Mouse (Mus musculus): ENCODE data around the gene Laptm5.

The Laptm5 gene

DNA sequence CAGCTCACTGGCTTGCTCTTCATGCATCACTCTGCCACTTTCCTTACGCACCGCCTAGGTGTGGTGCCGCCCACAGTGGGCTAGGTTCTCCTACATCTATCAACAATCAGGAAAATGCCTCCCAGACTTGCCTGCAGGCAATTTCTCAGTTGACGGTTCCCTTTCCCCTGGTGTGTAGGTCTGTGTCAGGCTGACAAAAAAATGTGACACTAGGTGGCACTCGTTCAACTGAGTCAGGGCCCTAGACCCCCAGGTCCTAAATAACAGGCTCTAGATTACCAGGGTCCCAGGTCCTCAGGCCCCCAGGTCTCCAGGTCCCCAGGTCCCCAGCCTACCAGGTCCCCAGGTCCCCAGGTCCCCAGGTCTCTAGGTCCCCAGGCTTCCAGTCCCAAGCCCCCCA is 19.2 kb upstream of the Laptm5 start:
- in situ Hi-C loops (cut with MboI; ENCODE audit: low pct_unique_long_range_greater_than_20kb in 1 of 2, low sequenced_read_pairs in 2 of 2, unreplicated experiment in 1 of 2), result no loop called here

DNA sequence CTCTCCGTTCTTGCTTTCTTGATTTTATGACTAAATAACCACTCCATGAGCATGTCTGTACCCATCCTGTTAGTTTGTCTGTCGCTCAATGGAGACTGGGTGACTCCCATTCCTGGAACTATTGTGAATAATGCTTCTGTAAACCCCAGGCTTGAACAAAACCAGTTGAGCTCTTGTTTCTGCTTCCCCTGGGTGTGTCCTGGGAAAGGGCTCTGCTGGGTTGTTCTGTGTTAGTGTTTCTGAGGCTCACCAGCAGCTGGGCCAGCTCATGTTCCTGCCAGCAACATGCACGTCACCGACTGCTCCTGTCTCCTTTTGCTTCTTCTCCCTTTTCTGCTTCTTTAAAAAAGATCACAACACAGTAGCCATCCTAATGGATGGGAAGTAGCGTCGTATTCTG is 17.2 kb upstream of the Laptm5 start:
- in situ Hi-C loops (cut with MboI; ENCODE audit: low pct_unique_long_range_greater_than_20kb in 1 of 2, low sequenced_read_pairs in 2 of 2, unreplicated experiment in 1 of 2), result no loop called here

DNA sequence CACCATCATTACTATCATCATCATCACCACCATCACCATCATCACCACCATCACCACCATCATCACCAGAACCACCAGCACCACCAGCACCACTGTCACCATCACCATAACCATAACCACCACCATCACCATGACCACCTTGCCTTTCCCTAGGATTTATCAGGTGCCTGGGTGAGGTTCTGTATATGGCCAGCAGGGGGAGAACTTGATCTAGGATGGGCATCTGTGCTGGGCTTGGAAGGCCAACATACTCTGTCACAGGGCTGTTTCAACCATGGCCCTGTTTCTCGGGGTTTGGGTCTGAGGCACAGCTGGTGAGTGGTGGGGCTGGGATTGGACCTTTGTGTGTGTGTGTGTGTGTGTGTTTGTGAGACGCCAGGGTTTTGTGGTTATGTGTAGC is 16.6 kb upstream of the Laptm5 start:
- in situ Hi-C loops (cut with MboI; ENCODE audit: low pct_unique_long_range_greater_than_20kb in 1 of 2, low sequenced_read_pairs in 2 of 2, unreplicated experiment in 1 of 2), result no loop called here

DNA sequence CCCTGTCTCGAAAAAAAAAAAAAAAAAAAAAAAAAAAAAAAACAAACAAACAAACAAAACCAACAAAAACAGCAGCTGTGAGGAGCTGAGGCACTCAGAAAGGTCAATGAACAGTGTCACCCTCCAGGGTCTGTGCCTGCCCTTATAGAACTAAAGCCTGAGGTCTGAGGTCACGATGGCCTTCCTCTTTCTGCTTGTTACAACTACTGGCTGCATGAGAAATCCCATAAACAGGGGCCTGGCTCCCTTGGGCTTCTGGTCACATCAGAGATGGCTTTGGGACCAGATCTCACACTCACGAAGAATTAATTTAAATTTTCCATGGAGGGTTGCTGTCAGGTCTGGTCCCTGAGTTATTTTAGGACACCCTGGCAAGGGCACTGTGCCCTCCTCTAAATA is 13.5 kb upstream of the Laptm5 start:
- in situ Hi-C loops (cut with MboI; ENCODE audit: low pct_unique_long_range_greater_than_20kb in 1 of 2, low sequenced_read_pairs in 2 of 2, unreplicated experiment in 1 of 2), result no loop called here

DNA sequence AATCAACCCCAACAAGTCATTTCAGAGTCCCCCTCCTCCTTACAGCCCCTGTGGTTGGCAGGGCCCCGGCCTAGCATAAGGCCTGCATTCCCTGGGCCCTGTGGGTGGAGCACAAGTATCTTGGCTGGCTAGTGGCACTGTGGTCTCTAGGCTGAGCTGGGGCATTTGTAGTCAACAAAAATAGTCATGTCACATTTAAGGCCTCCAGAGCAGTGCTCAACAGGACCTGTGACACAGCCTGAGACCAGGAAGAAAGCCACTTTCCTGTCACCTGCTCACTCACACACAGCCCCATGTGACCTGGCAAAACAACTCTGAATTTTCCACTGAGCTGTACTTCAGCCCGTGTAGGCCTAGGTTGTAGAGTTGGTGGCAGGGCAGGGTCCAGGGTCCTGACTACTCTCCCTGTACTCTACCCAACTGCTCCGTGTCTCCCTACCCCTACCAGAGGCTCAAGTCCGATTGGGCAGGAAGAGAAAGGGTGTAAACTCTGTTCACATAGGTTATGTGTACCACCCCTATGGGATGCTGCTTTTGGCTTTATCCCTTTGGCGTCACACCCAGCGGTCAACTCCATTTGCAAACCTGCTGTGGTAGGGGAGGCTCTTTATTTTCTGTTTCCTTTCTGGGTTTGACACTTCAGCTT is 13.0 kb upstream of the Laptm5 start:
- in situ Hi-C loops (cut with MboI; ENCODE audit: low pct_unique_long_range_greater_than_20kb in 1 of 2, low sequenced_read_pairs in 2 of 2, unreplicated experiment in 1 of 2), result loop anchor here (5.0 kb wide), 2 partner anchors 42 to 47 kb away; partner anchors contain the start of gene Matn1 (in 1 of the 2)

DNA sequence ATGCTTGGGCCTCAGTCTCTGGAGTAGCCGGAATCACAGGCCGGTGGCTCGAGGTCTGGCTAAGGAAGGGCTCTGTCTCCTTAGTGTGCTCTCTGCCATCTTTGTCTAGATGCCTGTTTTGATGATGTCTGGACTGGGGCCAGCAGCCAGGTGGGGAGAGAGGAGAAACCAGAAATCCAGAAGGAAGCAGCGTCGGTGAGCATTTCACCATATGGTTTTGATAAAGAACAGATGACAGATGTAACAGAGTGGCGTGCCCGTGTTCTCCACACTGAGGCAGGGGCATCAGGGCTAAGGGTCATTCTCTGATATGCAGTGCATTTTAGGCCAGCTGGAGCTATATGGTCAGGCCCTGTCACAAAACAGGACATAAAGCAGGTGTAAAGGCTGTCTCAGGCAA is 12.2 kb upstream of the Laptm5 start:
- in situ Hi-C loops (cut with MboI; ENCODE audit: low pct_unique_long_range_greater_than_20kb in 1 of 2, low sequenced_read_pairs in 2 of 2, unreplicated experiment in 1 of 2), result loop anchor here (5.0 kb wide), 2 partner anchors 42 to 47 kb away; partner anchors contain the start of gene Matn1 (in 1 of the 2)

DNA sequence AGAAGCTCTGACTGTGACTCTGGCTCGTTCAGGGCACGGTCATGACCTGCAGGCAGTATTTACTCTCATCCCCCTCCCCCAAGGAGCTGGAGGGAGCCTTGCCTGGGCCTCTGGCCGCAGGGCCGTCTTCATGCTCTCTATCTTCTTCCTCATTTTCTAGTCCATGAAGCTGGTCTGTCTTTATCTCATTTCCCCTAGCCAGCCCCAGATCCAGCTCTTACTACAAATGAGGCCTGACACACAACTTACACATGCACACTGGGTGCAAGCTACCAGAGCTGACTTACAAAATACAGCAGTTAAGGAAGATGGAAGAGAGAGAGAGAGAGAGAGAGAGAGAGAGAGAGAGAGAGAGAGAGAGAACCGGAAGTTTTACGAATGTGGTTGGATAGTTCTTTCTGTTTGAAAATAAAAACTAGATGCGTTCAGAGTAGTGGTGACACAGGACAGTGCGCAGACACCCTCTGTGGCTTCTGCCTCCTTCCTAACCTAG is 10.6 kb upstream of the Laptm5 start:
- in situ Hi-C loops (cut with MboI; ENCODE audit: low pct_unique_long_range_greater_than_20kb in 1 of 2, low sequenced_read_pairs in 2 of 2, unreplicated experiment in 1 of 2), result loop anchor here (5.0 kb wide), 2 partner anchors 40 to 45 kb away; partner anchors contain the start of gene Matn1 (in 1 of the 2)

DNA sequence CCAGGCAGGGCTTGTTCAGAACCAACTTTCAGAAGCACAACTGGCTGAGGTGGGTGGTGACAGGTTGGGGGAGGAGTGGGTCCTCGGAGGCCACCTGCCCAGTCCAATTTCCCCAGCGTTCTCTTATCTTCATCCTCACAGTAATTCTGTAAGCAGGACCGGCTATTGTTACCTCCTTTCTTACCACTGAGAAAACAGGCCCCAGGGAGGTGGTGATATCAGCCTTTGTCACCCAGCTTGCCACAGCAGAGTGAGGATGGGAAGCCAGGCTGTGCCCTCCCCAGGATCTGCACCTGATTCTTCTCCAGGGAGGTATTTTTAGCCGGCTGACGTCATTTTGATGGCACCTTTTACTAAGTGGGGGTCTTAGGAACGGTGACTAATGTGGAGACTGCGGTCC is 7.9 kb upstream of the Laptm5 start:
- in situ Hi-C loops (cut with MboI; ENCODE audit: low pct_unique_long_range_greater_than_20kb in 1 of 2, low sequenced_read_pairs in 2 of 2, unreplicated experiment in 1 of 2), result no loop called here

DNA sequence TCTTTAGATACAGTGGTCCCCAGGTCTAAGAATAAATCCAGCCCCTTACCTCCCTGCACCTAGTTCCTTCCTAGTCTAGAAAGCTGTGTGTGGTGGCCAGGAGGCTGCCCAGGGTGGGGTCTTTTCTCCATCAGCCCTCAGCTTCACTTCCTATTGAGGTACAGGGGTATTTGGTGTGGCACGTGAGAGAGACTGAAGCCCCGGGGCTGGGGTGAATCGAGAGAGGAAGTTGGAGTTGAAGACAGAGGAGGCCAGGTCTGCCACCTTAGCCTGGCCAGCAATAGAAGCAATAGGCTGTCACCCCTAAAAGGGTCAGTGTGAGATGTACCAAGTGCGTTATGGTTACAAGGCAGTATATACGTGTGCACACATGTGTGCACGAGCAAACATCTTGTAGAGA is 7.0 kb upstream of the Laptm5 start:
- in situ Hi-C loops (cut with MboI; ENCODE audit: low pct_unique_long_range_greater_than_20kb in 1 of 2, low sequenced_read_pairs in 2 of 2, unreplicated experiment in 1 of 2), result no loop called here

DNA sequence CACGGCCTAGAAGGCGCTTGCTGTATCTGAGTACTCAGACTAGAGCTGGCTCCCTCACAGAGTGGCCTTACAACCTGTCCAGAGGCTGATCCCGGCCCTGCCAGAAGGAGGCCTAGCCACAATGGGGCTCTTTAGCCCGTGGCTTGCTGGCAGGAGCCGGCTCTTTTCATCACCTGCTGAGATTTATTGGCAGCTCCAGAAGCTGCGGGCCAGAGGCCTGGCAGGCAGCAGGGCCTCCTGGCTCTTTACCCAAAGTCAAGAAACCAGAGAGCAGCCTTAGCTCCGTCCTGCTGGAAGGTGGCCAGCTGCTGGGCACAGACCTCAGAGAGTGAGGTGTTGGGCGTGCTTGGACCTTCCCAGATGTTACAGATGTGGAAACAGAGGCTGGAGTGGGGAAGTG is 6.6 kb upstream of the Laptm5 start:
- in situ Hi-C loops (cut with MboI; ENCODE audit: low pct_unique_long_range_greater_than_20kb in 1 of 2, low sequenced_read_pairs in 2 of 2, unreplicated experiment in 1 of 2), result no loop called here

DNA sequence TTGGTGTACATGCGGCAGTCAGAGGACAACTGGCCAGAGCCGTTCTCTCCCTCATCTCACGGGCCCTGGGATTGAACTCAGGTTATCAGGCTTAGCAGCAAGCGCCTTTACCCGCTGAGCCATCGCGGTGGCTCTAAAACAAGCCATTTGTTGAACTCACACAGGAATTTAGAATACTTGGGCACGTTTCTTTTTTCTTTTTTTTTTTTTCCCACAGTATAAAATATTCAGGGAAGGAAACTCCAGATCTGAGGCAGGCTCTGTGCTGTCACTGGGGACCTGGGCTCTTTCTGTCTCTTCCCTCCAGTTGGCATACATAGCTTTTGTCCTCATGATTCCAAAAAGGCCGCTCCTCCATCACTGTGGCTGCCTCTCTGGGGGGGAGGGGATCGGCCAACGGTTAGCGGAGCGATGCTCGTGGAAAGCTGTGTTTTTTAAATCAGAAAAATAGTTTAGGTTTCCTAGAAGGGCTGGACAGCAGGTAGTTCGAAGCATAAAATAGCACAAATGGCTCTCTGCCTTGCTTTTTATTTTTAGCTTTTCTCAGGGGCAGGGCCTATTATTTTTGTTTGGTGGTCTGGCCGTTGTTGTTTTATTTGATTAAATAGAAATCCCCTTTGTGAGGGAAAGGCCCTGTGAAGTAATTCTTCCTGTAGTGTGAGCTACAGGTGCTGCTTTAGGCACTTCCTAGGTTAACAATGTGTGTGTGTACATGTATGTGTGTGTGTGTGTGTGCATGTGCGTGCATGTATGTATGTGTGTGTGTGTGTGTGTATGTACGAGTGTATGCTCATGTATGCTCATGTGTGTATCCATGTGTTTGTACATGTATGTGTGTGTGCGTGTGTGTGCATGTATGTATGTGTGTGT is 5.5 kb upstream of the Laptm5 start:
- in situ Hi-C loops (cut with MboI; ENCODE audit: low pct_unique_long_range_greater_than_20kb in 1 of 2, low sequenced_read_pairs in 2 of 2, unreplicated experiment in 1 of 2), result no loop called here

DNA sequence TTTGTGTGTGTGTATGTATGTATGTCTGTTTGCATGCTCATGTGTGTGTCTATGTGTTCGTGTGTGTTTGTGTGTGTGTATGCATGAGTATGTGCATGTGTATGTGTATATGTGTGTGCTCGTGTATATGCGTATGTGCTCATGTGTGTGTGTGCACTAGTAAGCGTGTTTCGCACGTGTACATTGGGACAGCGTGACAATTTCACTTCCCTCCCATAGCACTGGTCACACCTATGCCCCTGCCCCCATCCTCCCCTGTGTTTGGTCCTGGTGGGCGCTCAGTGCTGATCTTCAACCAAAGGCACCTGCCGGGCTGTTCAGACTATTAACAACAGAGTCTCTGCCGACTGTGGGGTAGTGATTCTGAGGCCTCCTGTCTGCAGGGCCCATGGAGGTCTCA is 4.8 kb upstream of the Laptm5 start:
- in situ Hi-C loops (cut with MboI; ENCODE audit: low pct_unique_long_range_greater_than_20kb in 1 of 2, low sequenced_read_pairs in 2 of 2, unreplicated experiment in 1 of 2), result no loop called here

DNA sequence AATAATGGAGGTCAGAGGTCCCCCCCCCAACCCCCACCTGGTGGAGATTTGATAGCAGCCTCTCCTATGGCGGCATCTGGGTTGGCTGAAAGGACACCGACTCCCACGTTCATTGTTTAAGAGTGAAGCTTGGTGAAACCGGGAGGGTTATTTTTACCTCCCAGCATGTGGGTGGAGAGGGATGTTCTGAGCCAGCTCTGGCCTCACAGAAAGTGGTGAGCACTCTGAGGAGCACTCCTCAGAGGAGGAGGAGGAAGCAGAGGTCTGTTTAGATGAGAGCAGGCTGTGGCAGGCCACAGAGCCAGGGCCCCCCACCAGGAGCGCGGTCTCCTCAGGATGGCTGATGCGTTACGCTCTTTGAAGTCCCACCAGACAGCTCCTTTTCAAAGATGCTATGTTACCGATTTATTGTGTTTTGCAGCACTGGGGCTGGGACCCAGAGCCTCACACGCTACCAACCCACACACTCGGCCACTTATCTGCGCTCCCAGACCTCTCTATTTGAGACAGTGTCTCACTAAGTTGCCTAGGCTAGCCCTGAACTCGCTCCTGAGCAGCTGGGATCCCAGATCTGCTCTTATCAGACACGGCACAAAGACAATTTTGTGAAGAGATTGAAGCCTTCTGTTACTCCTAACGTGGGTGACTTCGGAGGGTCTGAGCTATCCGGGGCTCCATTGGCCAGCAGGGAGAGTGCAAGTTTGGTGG is 3.6 kb upstream of the Laptm5 start:
- in situ Hi-C loops (cut with MboI; ENCODE audit: low pct_unique_long_range_greater_than_20kb in 1 of 2, low sequenced_read_pairs in 2 of 2, unreplicated experiment in 1 of 2), result no loop called here

DNA sequence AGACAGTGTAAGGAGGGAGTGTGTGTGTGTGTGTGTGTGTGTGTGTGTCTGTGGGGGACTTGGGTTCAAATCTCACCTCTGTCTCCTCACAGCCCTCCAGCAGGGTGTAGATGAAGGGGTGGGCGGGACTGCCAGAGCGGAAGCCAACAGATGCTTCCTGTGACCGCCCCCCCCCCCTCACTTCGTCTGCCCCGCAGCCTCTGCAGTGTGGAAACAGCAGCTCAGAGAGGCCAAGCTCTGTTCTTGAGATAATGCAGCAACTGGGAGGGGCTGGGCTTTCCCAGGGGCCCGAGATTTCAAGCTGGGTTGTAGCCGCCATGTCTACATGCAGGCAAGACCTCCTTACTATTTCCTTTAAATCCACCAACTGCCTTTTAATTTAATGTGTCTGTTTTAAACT is 2.3 kb upstream of the Laptm5 start:
- in situ Hi-C loops (cut with MboI; ENCODE audit: low pct_unique_long_range_greater_than_20kb in 1 of 2, low sequenced_read_pairs in 2 of 2, unreplicated experiment in 1 of 2), result no loop called here

DNA sequence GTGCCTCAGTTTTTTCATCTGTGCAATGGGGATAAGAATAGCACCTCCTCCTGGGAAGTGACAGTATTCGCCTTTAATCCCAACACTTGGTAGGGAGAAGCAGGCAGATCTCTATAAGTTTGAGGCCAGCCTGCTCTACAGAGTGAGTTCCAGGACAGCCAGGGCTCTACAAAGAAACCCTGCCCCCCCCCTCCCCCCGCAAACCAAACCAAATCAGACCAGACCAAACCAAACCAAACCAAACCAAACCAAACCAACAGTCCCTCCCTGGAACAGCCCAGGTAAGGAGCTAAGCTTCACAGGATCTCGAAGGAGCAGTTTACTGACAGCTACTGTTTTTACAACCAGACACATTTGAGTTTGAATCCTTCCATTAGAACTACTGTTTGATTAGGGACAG is 299 bp upstream of the Laptm5 start:
- in situ Hi-C loops (cut with MboI; ENCODE audit: low pct_unique_long_range_greater_than_20kb in 1 of 2, low sequenced_read_pairs in 2 of 2, unreplicated experiment in 1 of 2), result no loop called here

DNA sequence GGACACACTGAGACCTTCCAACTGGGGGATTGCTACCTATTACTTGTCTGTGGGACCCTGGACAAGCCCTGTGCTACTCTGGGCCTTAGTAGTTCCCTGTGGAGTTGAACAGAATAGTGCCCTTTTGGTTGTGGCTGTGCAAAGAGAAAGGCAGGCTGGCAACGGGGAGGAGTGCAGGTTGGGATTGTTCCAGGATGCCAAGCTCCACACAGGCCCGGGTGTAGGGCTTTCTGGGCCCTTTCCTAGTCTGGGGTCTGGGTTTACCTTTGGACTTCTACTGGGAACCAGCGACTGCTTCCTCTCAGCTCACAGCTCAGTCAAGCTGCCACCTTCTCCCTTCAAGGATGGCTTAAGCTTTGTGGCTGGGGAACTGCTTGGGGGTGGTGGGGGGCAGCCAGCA is 586 bp downstream of the Laptm5 start:
- in situ Hi-C loops (cut with MboI; ENCODE audit: low pct_unique_long_range_greater_than_20kb in 1 of 2, low sequenced_read_pairs in 2 of 2, unreplicated experiment in 1 of 2), result no loop called here

DNA sequence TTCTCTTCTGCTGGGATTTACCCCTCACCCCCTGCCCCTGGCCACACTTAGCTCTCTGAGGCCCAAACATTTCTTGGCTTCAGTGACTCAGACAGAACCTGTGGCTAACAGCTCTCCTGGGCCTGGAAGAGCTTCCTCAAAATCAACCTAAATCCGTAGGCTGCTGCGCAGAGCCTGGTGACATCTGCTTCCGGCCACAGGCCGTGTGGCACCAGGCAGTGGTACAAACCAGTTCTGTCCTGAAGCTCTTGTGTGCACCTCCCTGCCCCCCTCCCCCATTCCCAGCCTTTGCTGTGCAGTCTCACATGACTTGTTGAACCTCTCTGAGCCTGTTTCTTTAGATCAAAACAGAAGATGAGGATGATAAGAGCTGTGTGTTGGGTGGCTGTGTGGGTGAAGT is 1.1 kb downstream of the Laptm5 start:
- in situ Hi-C loops (cut with MboI; ENCODE audit: low pct_unique_long_range_greater_than_20kb in 1 of 2, low sequenced_read_pairs in 2 of 2, unreplicated experiment in 1 of 2), result no loop called here

DNA sequence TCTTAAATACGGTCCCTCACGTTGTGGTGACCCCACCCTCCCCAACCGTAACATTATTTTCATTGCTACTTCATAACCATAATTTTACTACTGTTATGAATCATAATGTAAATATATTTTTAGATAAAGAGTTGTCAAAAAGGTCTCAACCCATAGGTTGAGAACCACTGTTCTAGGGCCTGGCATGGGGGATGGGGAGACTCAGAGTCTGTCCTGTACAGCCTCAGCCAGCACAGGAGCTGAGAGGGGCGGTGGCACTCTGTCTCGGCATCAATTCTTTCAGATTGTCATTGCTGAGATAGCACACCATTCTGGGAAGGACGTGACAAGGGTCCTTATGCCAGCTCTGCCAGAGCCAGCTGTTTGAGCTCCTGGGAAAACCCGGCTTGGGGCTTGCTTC is 1.6 kb downstream of the Laptm5 start:
- in situ Hi-C loops (cut with MboI; ENCODE audit: low pct_unique_long_range_greater_than_20kb in 1 of 2, low sequenced_read_pairs in 2 of 2, unreplicated experiment in 1 of 2), result no loop called here

DNA sequence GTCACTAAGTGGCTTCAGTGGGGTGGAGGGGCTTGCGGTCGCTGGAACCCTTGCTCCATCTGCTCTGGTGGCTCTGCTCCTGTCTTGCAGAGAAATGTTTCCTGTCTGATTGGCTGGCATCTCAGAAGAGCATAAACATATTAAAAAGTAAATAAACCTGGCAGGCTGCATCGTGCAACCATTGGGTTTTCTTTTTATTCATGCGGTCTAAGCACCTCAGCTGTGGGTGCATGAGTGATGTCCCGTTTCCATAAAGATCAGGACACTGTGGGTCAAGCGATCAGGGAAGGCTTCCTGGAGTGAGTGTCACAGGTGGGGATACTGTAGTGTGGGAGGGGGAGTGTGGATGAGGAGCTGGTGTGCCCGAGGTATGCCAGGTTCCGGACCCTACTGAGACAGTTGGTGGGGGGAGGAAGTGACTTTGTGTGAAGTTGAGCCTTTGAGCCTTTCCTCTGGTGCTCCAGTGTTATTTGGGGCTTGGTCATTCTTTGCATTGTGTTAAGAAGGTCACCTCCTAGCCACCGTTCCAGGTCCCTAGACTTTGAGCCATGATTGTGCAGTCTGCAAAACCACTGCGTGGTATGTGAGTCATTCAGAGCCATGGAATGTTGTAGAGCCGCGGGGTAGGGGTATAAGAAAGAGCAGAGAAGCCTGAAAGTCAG is 2.2 kb downstream of the Laptm5 start:
- in situ Hi-C loops (cut with MboI; ENCODE audit: low pct_unique_long_range_greater_than_20kb in 1 of 2, low sequenced_read_pairs in 2 of 2, unreplicated experiment in 1 of 2), result no loop called here

All from mouse embryonic stem cell (cell line).